Mouse (Mus musculus): ENCODE data around the gene 4930442H23Rik. TPM values are rescaled to one million over a fixed set of nuclear protein-coding genes. Genes with fewer than 3 reads are reported as not detected.

4930442H23Rik gene
- polyA plus RNA-seq, 1 experiment from 2014 or later = not detected

DNA sequence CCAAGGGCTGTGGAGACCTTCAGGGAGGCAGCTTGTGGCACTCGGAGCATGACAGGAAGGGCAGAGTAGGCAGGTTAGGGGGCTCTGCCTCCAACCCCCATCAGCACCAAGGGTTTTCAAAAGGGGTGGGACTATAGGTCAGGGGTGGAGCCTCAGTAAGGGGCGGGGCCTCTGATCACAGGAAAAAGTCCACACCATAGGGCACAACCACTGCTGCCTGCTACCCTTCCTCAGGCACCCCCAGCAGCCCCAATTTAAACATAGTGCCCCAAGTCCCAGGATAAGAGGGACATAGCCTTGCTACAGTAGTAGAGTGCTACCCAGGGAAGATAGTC lies 21.4 kb downstream of the 4930442H23Rik start:
- Histone ChIP-seq H3K27ac (ENCODE audit: low read length) (no peak overlapping the region), H3K9ac (replicated peaks; ENCODE audit: low read depth, low read length) (no peak overlapping the region), H3K4me2 (ENCODE audit: low read length) (no peak overlapping the region), H3K27me3 (replicated peaks; ENCODE audit: control insufficient read depth, insufficient read depth, low read length) (no peaks in the 10 kb centered on the region), H3K9me3 (ENCODE audit: control insufficient read depth, low read length) (no peaks in the 10 kb centered on the region), H3K4me3 (replicated peaks; ENCODE audit: low read length) (no peak overlapping the region), H3K4me1 (replicated peaks; ENCODE audit: control insufficient read depth, insufficient read depth, low read length) (peaks cover 8% of the 10 kb centered on the region), H3K36me3 (ENCODE audit: control insufficient read depth, insufficient read depth) (peaks cover 17% of the 10 kb centered on the region)
- WGBS = 78% methylated on average over 2 of the region's 2 CpGs
- ATAC-seq = no peak

DNA sequence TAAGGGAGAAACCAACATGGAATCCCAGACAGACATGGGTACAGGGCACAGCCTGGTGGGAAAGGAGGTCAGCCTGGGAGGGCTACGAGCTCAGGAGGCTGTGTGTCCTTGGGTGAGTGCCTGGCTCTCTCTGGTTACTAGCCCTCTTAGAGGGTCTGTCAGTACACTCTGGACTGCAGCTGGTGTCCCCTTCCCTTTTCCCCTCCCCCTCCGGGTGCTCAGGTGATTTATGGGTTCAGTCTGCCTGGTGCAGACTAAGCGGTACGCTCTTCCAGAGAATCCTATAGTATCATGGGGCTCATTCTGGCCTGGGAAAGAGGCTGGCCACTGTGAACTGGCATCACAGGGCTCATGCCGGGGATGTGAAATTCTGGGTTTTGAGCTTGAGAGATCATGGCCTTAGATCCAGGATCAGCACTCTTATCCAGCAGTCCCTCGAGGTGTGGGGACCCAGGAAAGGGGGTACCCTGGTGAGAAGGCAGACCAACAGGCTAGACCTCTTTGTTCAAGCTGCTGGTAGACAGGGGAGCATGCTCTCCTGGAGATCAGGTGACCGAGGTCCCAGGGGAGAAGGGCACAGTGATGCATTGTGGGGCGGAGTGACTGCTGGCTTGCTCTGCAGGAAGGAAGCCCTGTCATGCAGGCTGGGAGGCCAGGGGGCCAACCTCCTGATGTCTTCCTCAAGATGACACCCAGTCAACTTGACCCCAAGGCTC lies 21.9 kb downstream of the 4930442H23Rik start:
- Histone ChIP-seq H3K9ac (replicated peaks; ENCODE audit: low read depth, low read length) (no peak overlapping the region), H3K4me2 (ENCODE audit: low read length) (no peak overlapping the region), H3K27me3 (replicated peaks; ENCODE audit: control insufficient read depth, insufficient read depth, low read length) (no peaks in the 10 kb centered on the region), H3K27ac (ENCODE audit: low read length) (no peak overlapping the region), H3K9me3 (ENCODE audit: control insufficient read depth, low read length) (no peaks in the 10 kb centered on the region), H3K4me3 (replicated peaks; ENCODE audit: low read length) (no peak overlapping the region), H3K36me3 (ENCODE audit: control insufficient read depth, insufficient read depth) (peaks cover 22% of the 10 kb centered on the region), H3K4me1 (replicated peaks; ENCODE audit: control insufficient read depth, insufficient read depth, low read length) (peaks cover 5% of the 10 kb centered on the region)
- WGBS = 94% methylated on average over 8 of the region's 8 CpGs
- no peak for ATAC-seq

DNA sequence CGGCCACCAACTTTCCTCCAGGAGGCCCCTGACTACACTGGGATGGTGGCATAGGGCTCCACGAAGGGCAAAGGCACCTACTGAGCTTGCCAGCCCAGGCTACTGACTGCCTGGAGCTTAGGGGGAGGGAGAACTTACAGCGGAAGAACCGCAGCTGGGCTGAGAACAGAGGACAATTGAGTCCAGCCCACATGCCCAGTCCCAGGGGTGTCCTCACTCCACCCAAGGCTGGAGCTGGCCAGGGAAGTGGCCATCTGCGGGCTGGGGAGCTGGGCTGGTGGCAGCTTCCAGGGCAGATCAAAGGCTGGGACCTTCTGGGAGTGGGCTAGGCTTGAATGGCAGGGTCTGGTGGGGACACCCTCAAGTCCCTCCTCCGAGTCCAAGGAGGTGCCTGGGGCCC lies 28.9 kb downstream of the 4930442H23Rik start:
- H3K36me3 ChIP-seq (ENCODE audit: control insufficient read depth, insufficient read depth) = peaks cover 38% of the 10 kb centered on the region

DNA sequence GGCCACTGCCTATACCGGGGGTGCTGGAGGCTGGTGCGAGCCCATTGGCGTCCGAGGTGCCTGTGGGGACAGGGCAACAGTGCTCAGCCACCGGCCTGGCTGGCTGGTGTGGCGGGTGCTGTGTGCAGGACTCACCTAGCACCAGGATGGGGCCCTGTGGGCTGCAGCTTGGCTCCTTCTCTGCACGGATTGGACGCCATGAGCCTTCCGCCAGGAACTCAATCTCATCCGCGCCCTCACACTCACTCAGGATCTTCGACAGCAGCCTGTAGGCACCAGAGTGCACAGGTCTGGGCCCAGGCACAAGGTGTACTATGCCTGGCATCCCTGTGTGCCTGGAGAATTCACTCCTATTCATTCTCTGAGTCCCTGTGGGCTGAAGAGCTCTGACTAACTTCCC lies 29.3 kb downstream of the 4930442H23Rik start:
- Histone ChIP-seq H3K9ac (replicated peaks; ENCODE audit: low read depth, low read length) (no peak overlapping the region), H3K4me2 (ENCODE audit: low read length) (no peak overlapping the region), H3K36me3 (ENCODE audit: control insufficient read depth, insufficient read depth) (peaks cover 38% of the 10 kb centered on the region), H3K4me3 (replicated peaks; ENCODE audit: low read length) (no peak overlapping the region), H3K9me3 (ENCODE audit: control insufficient read depth, low read length) (no peaks in the 10 kb centered on the region), H3K27me3 (replicated peaks; ENCODE audit: control insufficient read depth, insufficient read depth, low read length) (no peaks in the 10 kb centered on the region), H3K27ac (ENCODE audit: low read length) (no peak overlapping the region), H3K4me1 (replicated peaks; ENCODE audit: control insufficient read depth, insufficient read depth, low read length) (no peaks in the 10 kb centered on the region)
- ATAC-seq = no peak
- 92% methylated on average over 12 of the region's 12 CpGs for WGBS

More for the DNA sequence above, 28.9 kb downstream of the 4930442H23Rik start:
- no peak for ATAC-seq
- Histone ChIP-seq H3K4me1 (replicated peaks; ENCODE audit: control insufficient read depth, insufficient read depth, low read length) (no peaks in the 10 kb centered on the region), H3K9ac (replicated peaks; ENCODE audit: low read depth, low read length) (no peak overlapping the region), H3K27ac (ENCODE audit: low read length) (no peak overlapping the region), H3K4me3 (replicated peaks; ENCODE audit: low read length) (no peak overlapping the region), H3K9me3 (ENCODE audit: control insufficient read depth, low read length) (no peaks in the 10 kb centered on the region), H3K4me2 (ENCODE audit: low read length) (no peak overlapping the region), H3K27me3 (replicated peaks; ENCODE audit: control insufficient read depth, insufficient read depth, low read length) (no peaks in the 10 kb centered on the region)
- WGBS = 87% methylated on average over 6 of the region's 6 CpGs

DNA sequence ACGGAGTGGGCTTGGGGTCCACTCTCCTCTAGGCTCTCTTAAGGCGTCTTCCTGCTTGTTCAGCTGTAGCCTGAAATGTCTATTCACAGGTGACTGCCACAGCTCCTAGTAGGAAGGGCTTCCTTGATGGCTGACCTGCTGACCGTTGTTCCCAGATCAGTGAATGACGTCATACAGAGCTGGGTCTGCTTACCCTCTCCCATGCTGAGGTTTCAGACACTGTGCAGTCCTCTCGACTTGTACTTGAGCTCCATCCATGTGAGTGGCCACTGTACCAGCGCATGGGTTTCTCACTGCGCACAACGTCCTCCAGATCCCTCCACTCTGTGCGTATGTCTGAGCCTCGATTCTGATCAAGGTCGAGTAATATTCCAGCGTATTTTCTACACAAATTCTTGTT lies 31.0 kb downstream of the 4930442H23Rik start:
- no peaks in the 10 kb centered on the region for H3K9me3 ChIP-seq (ENCODE audit: control insufficient read depth, low read length)
- no peak for ATAC-seq
- no peak overlapping the region for H3K27ac ChIP-seq (ENCODE audit: low read length)
- 83% methylated on average over 12 of the region's 12 CpGs for WGBS
- H3K4me1 ChIP-seq (replicated peaks; ENCODE audit: control insufficient read depth, insufficient read depth, low read length) = no peaks in the 10 kb centered on the region
- H3K4me2 ChIP-seq (ENCODE audit: low read length) = no peak overlapping the region
- peaks cover 34% of the 10 kb centered on the region for H3K36me3 ChIP-seq (ENCODE audit: control insufficient read depth, insufficient read depth)
- no peak overlapping the region for H3K4me3 ChIP-seq (replicated peaks; ENCODE audit: low read length)
- no peaks in the 10 kb centered on the region for H3K27me3 ChIP-seq (replicated peaks; ENCODE audit: control insufficient read depth, insufficient read depth, low read length)
- H3K9ac ChIP-seq (replicated peaks; ENCODE audit: low read depth, low read length) = no peak overlapping the region

DNA sequence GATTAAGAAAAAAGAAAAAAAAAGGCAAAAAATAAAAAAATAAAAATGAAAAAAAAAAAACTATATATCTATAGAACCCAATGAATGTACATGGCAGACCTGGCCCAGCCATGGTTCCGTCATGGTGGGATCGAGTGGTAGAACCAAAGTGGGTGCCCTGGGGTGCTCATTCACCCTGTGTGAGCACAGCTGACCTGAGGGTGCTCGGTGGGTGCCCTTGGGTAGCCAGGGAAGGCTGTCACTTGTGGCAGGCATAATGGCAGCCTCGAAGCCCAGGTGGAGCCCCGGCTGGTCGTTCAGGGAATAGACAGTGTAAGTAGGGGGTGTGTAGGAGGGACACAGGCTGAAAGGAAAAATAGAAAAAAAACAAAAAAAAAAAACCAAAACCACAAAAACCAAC lies 32.4 kb downstream of the 4930442H23Rik start:
- Histone ChIP-seq H3K36me3 (ENCODE audit: control insufficient read depth, insufficient read depth) (peaks cover 30% of the 10 kb centered on the region), H3K9me3 (ENCODE audit: control insufficient read depth, low read length) (no peaks in the 10 kb centered on the region), H3K27me3 (replicated peaks; ENCODE audit: control insufficient read depth, insufficient read depth, low read length) (no peaks in the 10 kb centered on the region), H3K4me2 (ENCODE audit: low read length) (no peak overlapping the region), H3K4me3 (replicated peaks; ENCODE audit: low read length) (no peak overlapping the region), H3K27ac (ENCODE audit: low read length) (no peak overlapping the region), H3K9ac (replicated peaks; ENCODE audit: low read depth, low read length) (no peak overlapping the region), H3K4me1 (replicated peaks; ENCODE audit: control insufficient read depth, insufficient read depth, low read length) (no peaks in the 10 kb centered on the region)
- 77% methylated on average over 6 of the region's 6 CpGs for WGBS
- no peak for ATAC-seq

DNA sequence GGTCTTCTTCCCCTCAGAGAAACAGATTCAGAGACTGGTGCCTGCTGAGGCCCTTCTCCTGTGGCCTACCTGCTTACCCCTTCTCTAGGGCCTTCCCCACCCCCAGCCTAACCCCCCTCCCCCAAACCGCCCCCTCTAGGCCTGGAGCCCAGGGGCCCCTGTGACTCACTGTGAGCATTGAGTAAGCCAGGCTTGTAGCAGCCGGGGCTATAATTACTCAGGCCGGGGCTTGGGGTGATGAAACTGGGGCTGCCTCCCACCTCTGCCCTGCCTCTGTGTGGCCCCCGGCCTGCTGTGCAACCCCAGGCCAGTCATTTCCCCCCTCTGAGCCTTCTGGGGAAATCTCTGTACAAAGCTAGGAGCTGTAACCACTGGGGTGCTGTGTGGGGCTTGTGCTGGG lies 37.4 kb downstream of the 4930442H23Rik start:
- no peak for ATAC-seq
- H3K4me1 ChIP-seq (replicated peaks; ENCODE audit: control insufficient read depth, insufficient read depth, low read length) = peaks cover 12% of the 10 kb centered on the region
- no peak overlapping the region for H3K4me3 ChIP-seq (replicated peaks; ENCODE audit: low read length)
- no peak overlapping the region for H3K4me2 ChIP-seq (ENCODE audit: low read length)
- H3K27ac ChIP-seq (ENCODE audit: low read length) = no peak overlapping the region
- H3K27me3 ChIP-seq (replicated peaks; ENCODE audit: control insufficient read depth, insufficient read depth, low read length) = no peaks in the 10 kb centered on the region
- WGBS = 89% methylated on average over 4 of the region's 4 CpGs
- H3K9ac ChIP-seq (replicated peaks; ENCODE audit: low read depth, low read length) = no peak overlapping the region
- peaks cover 25% of the 10 kb centered on the region for H3K36me3 ChIP-seq (ENCODE audit: control insufficient read depth, insufficient read depth)
- no peaks in the 10 kb centered on the region for H3K9me3 ChIP-seq (ENCODE audit: control insufficient read depth, low read length)

DNA sequence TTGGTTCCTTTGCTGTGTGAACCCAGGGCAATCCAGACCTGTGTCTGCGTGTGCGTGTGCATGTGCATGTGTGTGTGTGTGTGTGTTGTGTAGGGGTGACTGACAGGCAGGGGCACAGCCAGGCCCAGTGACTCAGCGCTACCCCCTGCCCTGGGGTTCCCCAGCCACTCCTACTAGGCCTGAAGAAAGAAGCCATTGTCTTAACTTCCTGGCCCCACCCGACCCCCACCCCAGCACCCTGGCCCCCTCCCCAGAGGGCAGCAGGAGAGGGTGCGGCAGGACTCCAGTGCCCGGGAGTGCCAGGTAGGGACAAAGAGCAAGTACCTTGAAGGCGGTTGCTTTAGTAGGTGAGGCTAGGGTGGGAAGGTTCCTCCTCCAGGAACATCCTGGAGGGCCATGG lies 37.9 kb downstream of the 4930442H23Rik start:
- 92% methylated on average over 7 of the region's 7 CpGs for WGBS

DNA sequence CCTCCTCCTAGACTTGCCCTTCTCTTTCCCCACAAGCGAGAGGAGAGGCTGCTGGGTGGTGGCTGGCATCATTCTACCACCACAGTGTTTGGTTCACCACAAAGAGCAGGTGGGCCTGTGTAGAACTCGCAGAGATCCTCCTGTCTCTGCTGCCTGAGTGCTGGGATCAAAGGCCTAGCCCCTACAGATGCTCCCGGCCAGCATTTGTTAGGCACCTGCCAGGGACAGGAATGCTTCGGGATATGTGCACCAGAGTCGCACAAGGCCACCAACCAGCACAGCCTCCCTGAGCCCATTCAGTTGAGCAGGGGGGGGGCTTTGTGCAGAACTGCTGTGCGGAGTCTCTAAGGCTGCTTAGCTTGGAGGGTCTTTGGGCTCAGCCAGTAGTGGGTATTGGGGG lies 38.3 kb downstream of the 4930442H23Rik start:
- 93% methylated on average over 6 of the region's 6 CpGs for WGBS

More for the DNA sequence above, 37.9 kb downstream of the 4930442H23Rik start:
- Histone ChIP-seq H3K36me3 (ENCODE audit: control insufficient read depth, insufficient read depth) (peaks cover 25% of the 10 kb centered on the region), H3K4me2 (ENCODE audit: low read length) (no peak overlapping the region), H3K9ac (replicated peaks; ENCODE audit: low read depth, low read length) (no peak overlapping the region), H3K4me1 (replicated peaks; ENCODE audit: control insufficient read depth, insufficient read depth, low read length) (peaks cover 14% of the 10 kb centered on the region), H3K9me3 (ENCODE audit: control insufficient read depth, low read length) (no peaks in the 10 kb centered on the region), H3K27ac (ENCODE audit: low read length) (no peak overlapping the region), H3K27me3 (replicated peaks; ENCODE audit: control insufficient read depth, insufficient read depth, low read length) (no peaks in the 10 kb centered on the region), H3K4me3 (replicated peaks; ENCODE audit: low read length) (no peak overlapping the region)
- ATAC-seq = no peak

DNA sequence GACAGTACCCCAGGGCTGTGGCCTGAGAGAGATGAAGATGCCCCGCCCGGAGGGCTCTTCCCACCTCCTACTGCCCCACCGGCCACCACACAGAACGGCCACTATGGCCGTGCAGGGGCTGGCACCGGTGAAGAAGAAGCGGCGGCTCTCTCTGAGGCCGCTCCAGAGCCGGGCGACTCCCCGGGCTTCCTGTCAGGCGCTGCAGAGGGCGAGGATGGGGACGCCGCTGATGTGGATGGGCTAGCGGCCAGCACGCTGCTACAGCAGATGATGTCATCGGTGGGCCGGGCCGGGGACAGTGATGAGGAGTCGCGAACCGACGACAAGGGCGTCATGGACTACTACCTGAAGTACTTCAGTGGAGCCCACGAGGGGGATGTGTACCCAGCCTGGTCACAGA lies 39.0 kb downstream of the 4930442H23Rik start:
- Histone ChIP-seq H3K9me3 (ENCODE audit: control insufficient read depth, low read length) (no peaks in the 10 kb centered on the region), H3K4me2 (ENCODE audit: low read length) (no peak overlapping the region), H3K4me1 (replicated peaks; ENCODE audit: control insufficient read depth, insufficient read depth, low read length) (peaks cover 25% of the 10 kb centered on the region), H3K27ac (ENCODE audit: low read length) (no peak overlapping the region), H3K36me3 (ENCODE audit: control insufficient read depth, insufficient read depth) (peaks cover 25% of the 10 kb centered on the region), H3K9ac (replicated peaks; ENCODE audit: low read depth, low read length) (no peak overlapping the region), H3K27me3 (replicated peaks; ENCODE audit: control insufficient read depth, insufficient read depth, low read length) (no peaks in the 10 kb centered on the region), H3K4me3 (replicated peaks; ENCODE audit: low read length) (no peak overlapping the region)
- WGBS = 94% methylated on average over 27 of the region's 27 CpGs
- ATAC-seq = no peak

More for the DNA sequence above, 38.3 kb downstream of the 4930442H23Rik start:
- Histone ChIP-seq H3K27ac (ENCODE audit: low read length) (no peak overlapping the region), H3K27me3 (replicated peaks; ENCODE audit: control insufficient read depth, insufficient read depth, low read length) (no peaks in the 10 kb centered on the region), H3K4me1 (replicated peaks; ENCODE audit: control insufficient read depth, insufficient read depth, low read length) (peaks cover 19% of the 10 kb centered on the region), H3K9ac (replicated peaks; ENCODE audit: low read depth, low read length) (no peak overlapping the region), H3K4me3 (replicated peaks; ENCODE audit: low read length) (no peak overlapping the region), H3K36me3 (ENCODE audit: control insufficient read depth, insufficient read depth) (peaks cover 25% of the 10 kb centered on the region), H3K9me3 (ENCODE audit: control insufficient read depth, low read length) (no peaks in the 10 kb centered on the region), H3K4me2 (ENCODE audit: low read length) (no peak overlapping the region)
- ATAC-seq = no peak

Data from forebrain, embryonic 16.5 days (tissue).